Mouse (Mus musculus): ENCODE data around the gene Gm5108.

DNA sequence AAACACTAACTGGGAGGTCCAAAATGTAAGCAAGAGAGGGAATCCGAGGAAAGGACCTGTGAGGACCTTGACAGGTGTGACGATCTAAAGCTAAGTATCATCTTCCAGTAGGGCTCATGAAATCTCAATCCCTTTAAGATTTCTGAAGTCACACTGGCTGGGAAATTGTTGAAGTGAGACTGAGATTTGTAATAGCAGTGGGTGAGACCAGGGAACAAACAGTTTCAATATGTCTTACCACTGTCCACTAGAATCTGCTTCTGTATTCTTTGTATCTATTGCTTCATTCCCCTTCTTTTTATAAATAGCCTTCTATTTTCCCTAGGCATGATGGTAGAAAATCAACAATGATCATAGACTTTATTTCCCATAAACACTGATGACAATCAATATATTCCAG lies 79.4 kb downstream of the Gm5108 start:
- TF ChIP-seq EP300 (optimal IDR thresholded peaks at IDR 0.05) (no peak), CTCF (IDR thresholded peaks at IDR 0.05; ENCODE audit: low read depth) (no peak)

Data from stomach, postnatal 0 days (tissue).